In genomic region chr6:83124851-83125312, GRCm38 (mm10) we compare ENCODE assay signal across 8 mouse cellular contexts. TPM values are rescaled to one million over a fixed set of nuclear protein-coding genes. Genes with fewer than 3 reads are reported as not detected.
DNase-seq lines count a peak whose midpoint lies in the region; ATAC-seq and TF ChIP-seq lines count a peak whose summit lies in the region.

No protein-coding gene starts in this region.

- peaks cover 20% of the 10 kb centered on the region for H3K4me1 ChIP-seq in forebrain, embryonic 14.5 days (ENCODE audit: control insufficient read depth, insufficient read depth, low read length)
- H3K4me1 ChIP-seq in lung, embryonic 14.5 days (ENCODE audit: insufficient read depth) = peaks cover 13% of the 10 kb centered on the region; the same call in 1 of the 2 replicates
- peaks cover 19% of the 10 kb centered on the region for H3K4me1 ChIP-seq in olfactory bulb, adult 2 months (ENCODE audit: control insufficient read depth, insufficient read depth, low read length)
- peaks cover 21% of the 10 kb centered on the region for H3K4me1 ChIP-seq in thymus, adult 2 months (replicated peaks; ENCODE audit: control insufficient read depth, insufficient read depth, low read length)

- WGBS in forebrain, embryonic 14.5 days = under 1% methylated on average over 30 of the region's 30 CpGs
- WGBS in lung, embryonic 14.5 days = under 1% methylated on average over 30 of the region's 30 CpGs
- WGBS in olfactory bulb, adult 2 months = under 1% methylated on average over 30 of the region's 30 CpGs
- WGBS in thymus, adult 2 months = under 1% methylated on average over 30 of the region's 30 CpGs

- DNase-seq in ES-CJ7 (ENCODE audit: low read depth, low spot score) = peak; percentile 97
- peak; percentile 84 for DNase-seq in cerebellum, adult 11 months
- peak; percentile 97 for DNase-seq in forebrain, embryonic 14.5 days (ENCODE audit: low spot score)
- peak; percentile 85 for DNase-seq in heart, postnatal 25 days (ENCODE audit: low spot score)
- DNase-seq in layer of hippocampus, adult 2 months (ENCODE audit: low spot score in 2 of 2) = peak; percentile 88 to 89
- peak; percentile 98 for DNase-seq in lung, embryonic 14.5 days
- peak; percentile 90 for DNase-seq in thymus, adult 2 months

- H3K9me3 ChIP-seq in forebrain, embryonic 14.5 days (replicated peaks; ENCODE audit: control insufficient read depth, low read length) = no peaks in the 10 kb centered on the region
- no peaks in the 10 kb centered on the region for H3K9me3 ChIP-seq in lung, embryonic 14.5 days (ENCODE audit: low read depth, low read length)

- H3K27ac ChIP-seq in forebrain, embryonic 14.5 days (ENCODE audit: low read depth, low read length) = peak overlapping the region; percentile 44; the same call in 1 of the 2 replicates
- peak overlapping the region; percentile 84 for H3K27ac ChIP-seq in layer of hippocampus, adult 2 months
- peak overlapping the region; percentile 70; the same call in 1 of the 2 replicates for H3K27ac ChIP-seq in lung, embryonic 14.5 days (ENCODE audit: low read depth)
- no peak overlapping the region for H3K27ac ChIP-seq in olfactory bulb, adult 2 months (ENCODE audit: insufficient read depth, low read depth, low read length)
- no peak overlapping the region for H3K27ac ChIP-seq in thymus, adult 2 months (ENCODE audit: control insufficient read depth, insufficient read depth, low read length)

- TF ChIP-seq POLR2A in olfactory bulb, adult 2 months (IDR thresholded peaks at IDR 0.05; ENCODE audit: insufficient read depth, low read depth, low read length) = no peak
- 0 out of 2 replicates have a peak, but pooled peaks have one; percentile 18 for TF ChIP-seq POLR2A in thymus, adult 2 months (IDR thresholded peaks at IDR 0.05; ENCODE audit: control insufficient read depth, extremely low read depth, insufficient read depth, low read length, poor library complexity)

- peaks cover 6% of the 10 kb centered on the region; the same call in 1 of the 2 replicates for H3K36me3 ChIP-seq in forebrain, embryonic 14.5 days (ENCODE audit: control insufficient read depth, insufficient read depth, low read length)
- peaks cover 2% of the 10 kb centered on the region; the same call in 1 of the 2 replicates for H3K36me3 ChIP-seq in lung, embryonic 14.5 days (ENCODE audit: insufficient read depth)
- H3K36me3 ChIP-seq in thymus, adult 2 months (ENCODE audit: control insufficient read depth, insufficient read depth, low read length) = no peaks in the 10 kb centered on the region

- H3K4me2 ChIP-seq in forebrain, embryonic 14.5 days (ENCODE audit: low read length) = peak overlapping the region; percentile 87
- peak overlapping the region; percentile 94 for H3K4me2 ChIP-seq in lung, embryonic 14.5 days

- H3K27me3 ChIP-seq in forebrain, embryonic 14.5 days (replicated peaks; ENCODE audit: control insufficient read depth, insufficient read depth, low read length) = no peaks in the 10 kb centered on the region
- no peaks in the 10 kb centered on the region for H3K27me3 ChIP-seq in lung, embryonic 14.5 days (ENCODE audit: insufficient read depth, low read length)
- no peaks in the 10 kb centered on the region for H3K27me3 ChIP-seq in thymus, adult 2 months (ENCODE audit: control insufficient read depth, insufficient read depth, low read length)

- no peak for TF ChIP-seq CTCF in layer of hippocampus, adult 2 months (conservative IDR thresholded peaks at IDR 0.05)
- no peak for TF ChIP-seq CTCF in lung, embryonic 14.5 days (IDR thresholded peaks at IDR 0.05; ENCODE audit: low read depth)
- no peak for TF ChIP-seq CTCF in olfactory bulb, adult 2 months (IDR thresholded peaks at IDR 0.05; ENCODE audit: insufficient read depth, low read depth, low read length)
- TF ChIP-seq CTCF in thymus, adult 2 months (IDR thresholded peaks at IDR 0.05; ENCODE audit: borderline replicate concordance, control insufficient read depth, extremely low read depth, insufficient read depth, low read length, poor library complexity) = 0 out of 2 replicates have a peak, but pooled peaks have one; percentile 40

- intact Hi-C loops in heart, postnatal 25 days (cut with DNase I) = no loop called here

- peak; percentile 27 for ATAC-seq in forebrain, embryonic 14.5 days
- peak; percentile 2; the same call in 1 of the 2 replicates for ATAC-seq in lung, embryonic 14.5 days (ENCODE audit: insufficient read depth)

- peak overlapping the region; percentile 69 for H3K4me3 ChIP-seq in forebrain, embryonic 14.5 days (ENCODE audit: low read depth, low read length)
- H3K4me3 ChIP-seq in layer of hippocampus, adult 2 months = peak overlapping the region; percentile 96
- H3K4me3 ChIP-seq in lung, embryonic 14.5 days (ENCODE audit: low read depth, low read length) = peak overlapping the region; percentile 75
- peak overlapping the region; percentile 87 for H3K4me3 ChIP-seq in olfactory bulb, adult 2 months (ENCODE audit: insufficient read depth, low read depth, low read length)
- peak overlapping the region; percentile 99 for H3K4me3 ChIP-seq in thymus, adult 2 months (ENCODE audit: control insufficient read depth, insufficient read depth, low read length)

- peak overlapping the region; percentile 72 for H3K9ac ChIP-seq in forebrain, embryonic 14.5 days (ENCODE audit: low read length)
- peak overlapping the region; percentile 67 for H3K9ac ChIP-seq in lung, embryonic 14.5 days

RNA-seq across cellular contexts. Expression of gene Ino80b, which starts 0.3 kb away (rescaled TPM):
- polyA plus RNA-seq in forebrain, embryonic 14.5 days (2014; fragmentation: Nextera tagmentation; extraction: Ambion mirVana) = 15.6 and 17.5 TPM in 2 replicates
- 10 to 100 TPM in 1 of 2 experiments, 1 to 10 TPM in 1; 7.0 to 12.7 TPM for total RNA-seq in heart, postnatal 25 days (2021)
- 10 to 100 TPM; 22.3 to 25.4 TPM for total RNA-seq in layer of hippocampus, adult 2 months (2021)
- 12.7 and 13.3 TPM in 2 replicates for polyA plus RNA-seq in lung, embryonic 14.5 days (2014; fragmentation: Nextera tagmentation; extraction: Ambion mirVana)
- not detected in 2 replicates for polyA plus RNA-seq in olfactory bulb, adult 2 months (2012; ENCODE audit: insufficient read depth, insufficient read length, low replicate concordance, missing spikeins)
- 67.2 and 98.6 TPM in 2 replicates for polyA plus RNA-seq in thymus, adult 2 months (2012; rRNA removed)

RNA-seq across cellular contexts. Expression of gene Wbp1, which starts 3.5 kb away (rescaled TPM):
- 197 and 214 TPM in 2 replicates for polyA plus RNA-seq in forebrain, embryonic 14.5 days (2014; fragmentation: Nextera tagmentation; extraction: Ambion mirVana)
- 10 to 100 TPM; 72.5 to 74.0 TPM for total RNA-seq in heart, postnatal 25 days (2021)
- total RNA-seq in layer of hippocampus, adult 2 months (2021) = 10 to 100 TPM; 55.9 to 56.1 TPM
- polyA plus RNA-seq in lung, embryonic 14.5 days (2014; fragmentation: Nextera tagmentation; extraction: Ambion mirVana) = 86.0 and 91.5 TPM in 2 replicates
- not detected in 2 replicates for polyA plus RNA-seq in olfactory bulb, adult 2 months (2012; ENCODE audit: insufficient read depth, insufficient read length, low replicate concordance, missing spikeins)
- polyA plus RNA-seq in thymus, adult 2 months (2012; rRNA removed) = 227 and 265 TPM in 2 replicates

RNA-seq across cellular contexts. Expression of gene Mogs, which starts 9.6 kb away (rescaled TPM):
- 8.8 and 15.0 TPM in 2 replicates for polyA plus RNA-seq in forebrain, embryonic 14.5 days (2014; fragmentation: Nextera tagmentation; extraction: Ambion mirVana)
- total RNA-seq in heart, postnatal 25 days (2021) = 1 to 10 TPM; 8.4 to 9.0 TPM
- 10 to 100 TPM; 24.0 to 26.4 TPM for total RNA-seq in layer of hippocampus, adult 2 months (2021)
- 53.7 and 66.6 TPM in 2 replicates for polyA plus RNA-seq in lung, embryonic 14.5 days (2014; fragmentation: Nextera tagmentation; extraction: Ambion mirVana)
- polyA plus RNA-seq in olfactory bulb, adult 2 months (2012; ENCODE audit: insufficient read depth, insufficient read length, low replicate concordance, missing spikeins) = not detected in 2 replicates
- polyA plus RNA-seq in thymus, adult 2 months (2012; rRNA removed) = 142 and 143 TPM in 2 replicates

RNA-seq across cellular contexts. Expression of gene Rtkn, which starts 10.4 kb away (rescaled TPM):
- 4.7 and 4.8 TPM in 2 replicates for polyA plus RNA-seq in forebrain, embryonic 14.5 days (2014; fragmentation: Nextera tagmentation; extraction: Ambion mirVana)
- total RNA-seq in heart, postnatal 25 days (2021) = 1 to 10 TPM; 2.8 to 5.4 TPM
- total RNA-seq in layer of hippocampus, adult 2 months (2021) = 10 to 100 TPM; 80.0 to 84.0 TPM
- polyA plus RNA-seq in lung, embryonic 14.5 days (2014; fragmentation: Nextera tagmentation; extraction: Ambion mirVana) = 22.7 and 26.7 TPM in 2 replicates
- polyA plus RNA-seq in olfactory bulb, adult 2 months (2012; ENCODE audit: insufficient read depth, insufficient read length, low replicate concordance, missing spikeins) = not detected in 2 replicates
- 40.5 and 41.3 TPM in 2 replicates for polyA plus RNA-seq in thymus, adult 2 months (2012; rRNA removed)

RNA-seq across cellular contexts. Expression of gene Mrpl53, which starts 16.0 kb away (rescaled TPM):
- polyA plus RNA-seq in forebrain, embryonic 14.5 days (2014; fragmentation: Nextera tagmentation; extraction: Ambion mirVana) = 128 and 154 TPM in 2 replicates
- 100 to 1,000 TPM; 127 to 151 TPM for total RNA-seq in heart, postnatal 25 days (2021)
- total RNA-seq in layer of hippocampus, adult 2 months (2021) = 10 to 100 TPM; 64.9 to 67.4 TPM
- 134 TPM in 2 replicates for polyA plus RNA-seq in lung, embryonic 14.5 days (2014; fragmentation: Nextera tagmentation; extraction: Ambion mirVana)
- not detected in 2 replicates for polyA plus RNA-seq in olfactory bulb, adult 2 months (2012; ENCODE audit: insufficient read depth, insufficient read length, low replicate concordance, missing spikeins)
- polyA plus RNA-seq in thymus, adult 2 months (2012; rRNA removed) = 67.2 and 83.6 TPM in 2 replicates

Comparison
In these comparisons a context has a peak if more than half of its experiments do, and no peak if none do; other contexts are left out.
1. H3K27ac ChIP-seq: peak in forebrain, embryonic 14.5 days (single experiment), layer of hippocampus, adult 2 months (single experiment) and lung, embryonic 14.5 days (single experiment); none in olfactory bulb, adult 2 months (single experiment) and thymus, adult 2 months (single experiment).
2. Peak in every context shown above with its lines, with median percentiles within 50 percentile points of each other: DNase-seq and H3K4me3 ChIP-seq.